ENCODE assay signal across 9 mouse cellular contexts in the genomic region with DNA sequence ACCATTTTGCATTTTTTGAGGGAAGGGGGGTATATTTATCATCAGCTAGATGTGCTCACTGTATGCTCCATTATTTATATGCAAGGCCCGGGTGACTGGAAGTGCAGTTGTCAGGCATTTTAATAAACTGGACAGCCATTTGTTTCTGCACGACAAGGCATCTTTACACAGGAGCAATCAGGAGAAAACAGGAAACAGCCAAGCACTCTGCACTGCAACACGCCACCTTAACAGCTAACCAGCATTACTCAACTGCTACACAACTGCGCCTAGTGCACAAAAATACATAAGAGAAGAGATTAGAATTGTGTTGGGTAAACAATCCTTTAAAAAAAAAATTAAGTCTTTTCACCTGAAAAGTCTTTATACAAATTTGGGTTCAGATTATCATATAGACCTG. TPM values are rescaled to one million over a fixed set of nuclear protein-coding genes. Genes with fewer than 3 reads are reported as not detected.
DNase-seq lines count a peak whose midpoint lies in the region; ATAC-seq and TF ChIP-seq lines count a peak whose summit lies in the region.
"Had no signal": no experiment of that assay in that cellular context is flagged by ENCODE, and none has a peak within 500 bp of the region (broad histone marks: within the 10 kb centered on the region; RNA-seq: fewer than 3 reads in every experiment).

No protein-coding gene starts in this region.

- no peaks in the 10 kb centered on the region for H3K27me3 ChIP-seq in heart, embryonic 16.5 days (ENCODE audit: control insufficient read depth, insufficient read depth, low read length)
- H3K27me3 ChIP-seq in hindbrain, postnatal 0 days (ENCODE audit: insufficient read depth, low read length), result no peaks in the 10 kb centered on the region
- no peaks in the 10 kb centered on the region for H3K27me3 ChIP-seq in midbrain, embryonic 14.5 days (ENCODE audit: control insufficient read depth, insufficient read depth, low read length)

- peak overlapping the region; percentile 99 for H3K9ac ChIP-seq in heart, embryonic 16.5 days (ENCODE audit: low read length)
- no peak overlapping the region for H3K9ac ChIP-seq in hindbrain, postnatal 0 days (replicated peaks; ENCODE audit: low read length)
- no peak overlapping the region for H3K9ac ChIP-seq in midbrain, embryonic 14.5 days (replicated peaks; ENCODE audit: low read length)

- peaks cover 24% of the 10 kb centered on the region for H3K36me3 ChIP-seq in heart, embryonic 16.5 days (ENCODE audit: control insufficient read depth, insufficient read depth)
- H3K36me3 ChIP-seq in hindbrain, postnatal 0 days (ENCODE audit: insufficient read depth, low read length), result no peaks in the 10 kb centered on the region
- H3K36me3 ChIP-seq in midbrain, embryonic 14.5 days (ENCODE audit: control insufficient read depth, insufficient read depth, low read length), result peaks cover 52% of the 10 kb centered on the region

- no peak for TF ChIP-seq CTCF in bone marrow, adult 2 months (IDR thresholded peaks at IDR 0.05; ENCODE audit: control insufficient read depth, insufficient read depth, low read length)
- TF ChIP-seq CTCF in hindbrain, postnatal 0 days (IDR thresholded peaks at IDR 0.05; ENCODE audit: low read depth), result no peak

- TF ChIP-seq POLR2A in bone marrow, adult 2 months (IDR thresholded peaks at IDR 0.05; ENCODE audit: borderline replicate concordance, control insufficient read depth, low read depth, low read length), result no peak

- WGBS in heart, embryonic 16.5 days, result 36% methylated on average over 4 of the region's 4 CpGs
- 8% methylated on average over 4 of the region's 4 CpGs for WGBS in bone marrow, adult 2 months
- WGBS in hindbrain, postnatal 0 days, result 43% methylated on average over 4 of the region's 4 CpGs
- WGBS in midbrain, embryonic 14.5 days, result 62% methylated on average over 4 of the region's 4 CpGs

- no peak for ATAC-seq in heart, embryonic 16.5 days (replicated peaks; ENCODE audit: extremely low read depth, insufficient read depth, low FRiP score)
- ATAC-seq in hindbrain, postnatal 0 days, result no peak
- no peak for ATAC-seq in midbrain, embryonic 14.5 days (ENCODE audit: low FRiP score, low TSS enrichment)
- no peak for ATAC-seq in megakaryocyte-erythroid progenitor cell, adult 5-6 weeks (replicated peaks; ENCODE audit: low FRiP score, low TSS enrichment, poor library complexity, severe bottlenecking)

- H3K4me2 ChIP-seq in heart, embryonic 16.5 days (ENCODE audit: low read depth, low read length), result peak overlapping the region; percentile 69
- peak overlapping the region; percentile 92; the same call in 1 of the 2 replicates for H3K4me2 ChIP-seq in hindbrain, postnatal 0 days (ENCODE audit: low read depth, low read length)
- H3K4me2 ChIP-seq in midbrain, embryonic 14.5 days (ENCODE audit: low read length), result peak overlapping the region; percentile 85

- H3K4me3 ChIP-seq in heart, embryonic 16.5 days (ENCODE audit: low read length), result peak overlapping the region; percentile 30
- peak overlapping the region; percentile 52 for H3K4me3 ChIP-seq in bone marrow, adult 2 months (replicated peaks; ENCODE audit: control insufficient read depth, low read depth, low read length)
- peak overlapping the region; percentile 96; the same call in 1 of the 2 replicates for H3K4me3 ChIP-seq in hindbrain, postnatal 0 days (ENCODE audit: low read length)
- H3K4me3 ChIP-seq in midbrain, embryonic 14.5 days (replicated peaks; ENCODE audit: low read depth, low read length), result 0 out of 2 replicates have a peak overlapping the region, but pooled peaks have one; percentile 7

- no peak overlapping the region for H3K27ac ChIP-seq in heart, embryonic 16.5 days (ENCODE audit: low read length)
- no peak overlapping the region for H3K27ac ChIP-seq in bone marrow, adult 2 months (ENCODE audit: control insufficient read depth, insufficient read depth, low read depth, low read length, poor library complexity)
- no peak overlapping the region for H3K27ac ChIP-seq in hindbrain, postnatal 0 days
- no peak overlapping the region for H3K27ac ChIP-seq in midbrain, embryonic 14.5 days (replicated peaks; ENCODE audit: low read depth, low read length)

- peaks cover 16% of the 10 kb centered on the region for H3K4me1 ChIP-seq in heart, embryonic 16.5 days (ENCODE audit: control insufficient read depth, insufficient read depth, low read length)
- H3K4me1 ChIP-seq in bone marrow, adult 2 months (ENCODE audit: control insufficient read depth, insufficient read depth, low read length), result no peaks in the 10 kb centered on the region; the same call in none of the 2 replicates
- no peaks in the 10 kb centered on the region; the same call in none of the 2 replicates for H3K4me1 ChIP-seq in hindbrain, postnatal 0 days (ENCODE audit: insufficient read depth, low read length)
- peaks cover 25% of the 10 kb centered on the region for H3K4me1 ChIP-seq in midbrain, embryonic 14.5 days (ENCODE audit: control insufficient read depth, insufficient read depth, low read length)

- H3K9me3 ChIP-seq in heart, embryonic 16.5 days (replicated peaks; ENCODE audit: control insufficient read depth, low read length), result no peaks in the 10 kb centered on the region
- no peaks in the 10 kb centered on the region for H3K9me3 ChIP-seq in hindbrain, postnatal 0 days (ENCODE audit: low read length)
- no peaks in the 10 kb centered on the region for H3K9me3 ChIP-seq in midbrain, embryonic 14.5 days (ENCODE audit: control insufficient read depth, low read length)

- intact Hi-C loops in heart, postnatal 25 days (cut with DNase I), result no loop called here

- no peak for DNase-seq in heart, postnatal 25 days (ENCODE audit: low spot score)
- DNase-seq in hindbrain, postnatal 0 days (ENCODE audit: low spot score), result no peak
- no peak for DNase-seq in midbrain, embryonic 14.5 days
- no peak for DNase-seq in frontal cortex, postnatal 14 days (ENCODE audit: low spot score in 2 of 2)
- DNase-seq in frontal cortex, adult 2 months (ENCODE audit: extremely low spot score in 1 of 2, low spot score in 1 of 2), result no peak
- DNase-seq: cerebellum, adult 18-20 months had no signal

RNA-seq across cellular contexts. Expression of a gene that starts 2.2 kb away (rescaled TPM):
- 30.5 and 39.0 TPM in 2 replicates for polyA plus RNA-seq in heart, embryonic 16.5 days (2015; fragmentation: Nextera tagmentation; extraction: Ambion mirVana)
- total RNA-seq in heart, postnatal 25 days (2021), result 10 to 100 TPM; 34.0 to 36.9 TPM
- polyA plus RNA-seq in bone marrow, adult 2 months (2011; ENCODE audit: insufficient read depth, insufficient read length, low replicate concordance, missing spikeins), result 6.2 and 26.4 TPM in 2 replicates
- total RNA-seq in hindbrain, postnatal 0 days (2014; rRNA removed), result 38.7 and 45.6 TPM in 2 replicates
- 56.8 and 62.8 TPM in 2 replicates for polyA plus RNA-seq in hindbrain, postnatal 0 days (2015; fragmentation: Nextera tagmentation; extraction: Ambion mirVana)
- 51.3 and 52.8 TPM in 2 replicates for polyA plus RNA-seq in midbrain, embryonic 14.5 days (2014; fragmentation: Nextera tagmentation; extraction: Ambion mirVana)
- 17.2 and 21.1 TPM in 2 replicates for total RNA-seq in megakaryocyte-erythroid progenitor cell, adult 5-6 weeks (2014; fragmentation: Nextera tagmentation)
- 7.2 and 20.1 TPM in 2 replicates for total RNA-seq in megakaryocyte-erythroid progenitor cell, adult 5-6 weeks (2017)
- 37.9 and 41.2 TPM in 2 replicates for polyA plus RNA-seq in frontal cortex, adult 2 months (2012; rRNA removed)

RNA-seq across cellular contexts. Expression of a gene that starts 2.8 kb away (rescaled TPM):
- 516 and 543 TPM in 2 replicates for polyA plus RNA-seq in heart, embryonic 16.5 days (2015; fragmentation: Nextera tagmentation; extraction: Ambion mirVana)
- 100 to 1,000 TPM in 1 of 2 experiments, 10 to 100 TPM in 1; 97.1 to 103 TPM for total RNA-seq in heart, postnatal 25 days (2021)
- polyA plus RNA-seq in bone marrow, adult 2 months (2011; ENCODE audit: insufficient read depth, insufficient read length, low replicate concordance, missing spikeins), result 438 and 524 TPM in 2 replicates
- total RNA-seq in hindbrain, postnatal 0 days (2014; rRNA removed), result 228 and 253 TPM in 2 replicates
- polyA plus RNA-seq in hindbrain, postnatal 0 days (2015; fragmentation: Nextera tagmentation; extraction: Ambion mirVana), result 454 and 491 TPM in 2 replicates
- polyA plus RNA-seq in midbrain, embryonic 14.5 days (2014; fragmentation: Nextera tagmentation; extraction: Ambion mirVana), result 650 and 686 TPM in 2 replicates
- total RNA-seq in megakaryocyte-erythroid progenitor cell, adult 5-6 weeks (2014; fragmentation: Nextera tagmentation), result 740 and 930 TPM in 2 replicates
- total RNA-seq in megakaryocyte-erythroid progenitor cell, adult 5-6 weeks (2017), result 646 and 663 TPM in 2 replicates
- 324 and 333 TPM in 2 replicates for polyA plus RNA-seq in frontal cortex, adult 2 months (2012; rRNA removed)

RNA-seq across cellular contexts. Expression of a gene that starts 6.8 kb away (rescaled TPM):
- 72.8 and 73.3 TPM in 2 replicates for polyA plus RNA-seq in heart, embryonic 16.5 days (2015; fragmentation: Nextera tagmentation; extraction: Ambion mirVana)
- total RNA-seq in heart, postnatal 25 days (2021), result 10 to 100 TPM; 37.1 to 37.7 TPM
- polyA plus RNA-seq in bone marrow, adult 2 months (2011; ENCODE audit: insufficient read depth, insufficient read length, low replicate concordance, missing spikeins), result 17.3 and 41.8 TPM in 2 replicates
- 31.9 and 37.5 TPM in 2 replicates for total RNA-seq in hindbrain, postnatal 0 days (2014; rRNA removed)
- 48.1 and 48.6 TPM in 2 replicates for polyA plus RNA-seq in hindbrain, postnatal 0 days (2015; fragmentation: Nextera tagmentation; extraction: Ambion mirVana)
- polyA plus RNA-seq in midbrain, embryonic 14.5 days (2014; fragmentation: Nextera tagmentation; extraction: Ambion mirVana), result 70.8 and 81.4 TPM in 2 replicates
- 50.7 and 56.7 TPM in 2 replicates for total RNA-seq in megakaryocyte-erythroid progenitor cell, adult 5-6 weeks (2014; fragmentation: Nextera tagmentation)
- total RNA-seq in megakaryocyte-erythroid progenitor cell, adult 5-6 weeks (2017), result 43.5 and 49.5 TPM in 2 replicates
- 24.4 and 25.0 TPM in 2 replicates for polyA plus RNA-seq in frontal cortex, adult 2 months (2012; rRNA removed)

RNA-seq across cellular contexts. Expression of a gene that starts 7.0 kb away (rescaled TPM):
- polyA plus RNA-seq in heart, embryonic 16.5 days (2015; fragmentation: Nextera tagmentation; extraction: Ambion mirVana), result 69.8 and 74.8 TPM in 2 replicates
- 10 to 100 TPM; 36.6 to 39.4 TPM for total RNA-seq in heart, postnatal 25 days (2021)
- polyA plus RNA-seq in bone marrow, adult 2 months (2011; ENCODE audit: insufficient read depth, insufficient read length, low replicate concordance, missing spikeins), result 21.3 and 52.9 TPM in 2 replicates
- total RNA-seq in hindbrain, postnatal 0 days (2014; rRNA removed), result 30.1 and 43.2 TPM in 2 replicates
- 50.8 and 54.4 TPM in 2 replicates for polyA plus RNA-seq in hindbrain, postnatal 0 days (2015; fragmentation: Nextera tagmentation; extraction: Ambion mirVana)
- 80.4 and 87.6 TPM in 2 replicates for polyA plus RNA-seq in midbrain, embryonic 14.5 days (2014; fragmentation: Nextera tagmentation; extraction: Ambion mirVana)
- total RNA-seq in megakaryocyte-erythroid progenitor cell, adult 5-6 weeks (2014; fragmentation: Nextera tagmentation), result 53.6 and 58.8 TPM in 2 replicates
- 47.2 and 48.2 TPM in 2 replicates for total RNA-seq in megakaryocyte-erythroid progenitor cell, adult 5-6 weeks (2017)
- polyA plus RNA-seq in frontal cortex, adult 2 months (2012; rRNA removed), result 36.6 and 39.8 TPM in 2 replicates

RNA-seq across cellular contexts. Expression of a gene that starts 22.2 kb away (rescaled TPM):
- 14.9 and 17.6 TPM in 2 replicates for polyA plus RNA-seq in heart, embryonic 16.5 days (2015; fragmentation: Nextera tagmentation; extraction: Ambion mirVana)
- total RNA-seq in heart, postnatal 25 days (2021), result 10 to 100 TPM; 17.2 to 23.2 TPM
- 1.7 and 6.6 TPM in 2 replicates for polyA plus RNA-seq in bone marrow, adult 2 months (2011; ENCODE audit: insufficient read depth, insufficient read length, low replicate concordance, missing spikeins)
- 36.6 and 38.3 TPM in 2 replicates for total RNA-seq in hindbrain, postnatal 0 days (2014; rRNA removed)
- 41.9 and 50.2 TPM in 2 replicates for polyA plus RNA-seq in hindbrain, postnatal 0 days (2015; fragmentation: Nextera tagmentation; extraction: Ambion mirVana)
- polyA plus RNA-seq in midbrain, embryonic 14.5 days (2014; fragmentation: Nextera tagmentation; extraction: Ambion mirVana), result 20.7 and 20.9 TPM in 2 replicates
- total RNA-seq in megakaryocyte-erythroid progenitor cell, adult 5-6 weeks (2014; fragmentation: Nextera tagmentation), result not detected in 2 replicates
- 0.61 TPM in 1 of 2 replicates, not detected in the other for total RNA-seq in megakaryocyte-erythroid progenitor cell, adult 5-6 weeks (2017)
- polyA plus RNA-seq in frontal cortex, adult 2 months (2012; rRNA removed), result 13.1 and 16.8 TPM in 2 replicates

Comparison
In these comparisons a context has a peak if more than half of its experiments do, and no peak if none do; other contexts are left out.
1. H3K4me3 ChIP-seq: peak in every context shown above with its lines; median percentile 96 in hindbrain, postnatal 0 days; 52 in bone marrow, adult 2 months; 30 in heart, embryonic 16.5 days; 7 in midbrain, embryonic 14.5 days.